Comparison of ENCODE assay signal across 8 mouse cellular contexts in the genomic region with DNA sequence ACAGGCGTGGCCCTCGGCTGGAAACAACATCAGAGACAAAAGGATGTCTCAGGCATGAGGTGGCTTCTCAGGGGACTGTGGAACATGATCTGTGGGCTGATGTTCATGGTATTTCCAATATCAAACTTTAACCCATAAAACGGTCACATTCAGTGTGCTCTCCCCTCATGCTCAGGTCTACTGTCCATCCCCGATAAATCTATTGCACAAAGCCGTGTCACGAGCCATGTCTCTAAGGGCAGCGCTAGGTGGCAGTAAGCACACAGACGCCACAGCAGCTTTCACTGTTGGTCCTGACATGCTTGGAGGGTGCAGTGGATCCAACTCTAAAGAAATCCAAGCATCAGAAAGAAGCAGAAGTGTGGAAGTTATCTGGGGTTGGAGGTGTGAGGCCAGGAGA. TPM values are rescaled to one million over a fixed set of nuclear protein-coding genes. Genes with fewer than 3 reads are reported as not detected.
A peak's percentile ranks its signal among the peaks of the same experiment; 100 is the strongest.
DNase-seq lines count a peak whose midpoint lies in the region; ATAC-seq and TF ChIP-seq lines count a peak whose summit lies in the region.

No protein-coding gene starts in this region.

- peak; percentile 52 for DNase-seq in gastrocnemius, adult 18-20 months (ENCODE audit: low spot score)
- DNase-seq in gastrocnemius, postnatal 25 days: no peak
- DNase-seq in urinary bladder, postnatal 25 days (ENCODE audit: low spot score): peak; percentile 20
- no peak for DNase-seq in urinary bladder, postnatal 4 days (ENCODE audit: low spot score in 2 of 2)

- no peak overlapping the region for H3K4me3 ChIP-seq in forebrain, embryonic 15.5 days
- no peak overlapping the region for H3K4me3 ChIP-seq in kidney, embryonic 16.5 days (ENCODE audit: low read length)
- H3K4me3 ChIP-seq in small intestine, adult 2 months (ENCODE audit: low read depth, low read length): no peak overlapping the region

- TF ChIP-seq CTCF in small intestine, adult 2 months (IDR thresholded peaks at IDR 0.05; ENCODE audit: extremely low read depth, insufficient read length, insufficient replicate concordance, low read depth, low read length): peak; percentile 58; the same call in 1 of the 2 replicates

- no peaks in the 10 kb centered on the region for H3K27me3 ChIP-seq in forebrain, embryonic 15.5 days
- no peaks in the 10 kb centered on the region for H3K27me3 ChIP-seq in kidney, embryonic 16.5 days (ENCODE audit: insufficient read depth, low read length)
- no peaks in the 10 kb centered on the region for H3K27me3 ChIP-seq in small intestine, adult 2 months (ENCODE audit: control insufficient read depth, insufficient read depth, low read length)

- 0 out of 2 replicates have a peak, but pooled peaks have one; percentile 29 for ATAC-seq in forebrain, embryonic 15.5 days (replicated peaks)
- ATAC-seq in kidney, embryonic 16.5 days (ENCODE audit: low FRiP score, low TSS enrichment): peak; percentile 62; the same call in 1 of the 2 replicates
- peak; percentile 71 for ATAC-seq in megakaryocyte progenitor cell, adult 5-6 weeks (replicated peaks; ENCODE audit: poor library complexity)

- H3K27ac ChIP-seq in forebrain, embryonic 15.5 days (replicated peaks): no peak overlapping the region
- H3K27ac ChIP-seq in kidney, embryonic 16.5 days (ENCODE audit: low read length): no peak overlapping the region
- H3K27ac ChIP-seq in small intestine, adult 2 months (ENCODE audit: insufficient read depth, low read depth, low read length): no peak overlapping the region

- WGBS in forebrain, embryonic 15.5 days: 37% methylated on average over 8 of the region's 8 CpGs
- WGBS in kidney, embryonic 16.5 days: 33% methylated on average over 8 of the region's 8 CpGs
- WGBS in small intestine, adult 2 months: 37% methylated on average over 8 of the region's 8 CpGs

- H3K9me3 ChIP-seq in forebrain, embryonic 15.5 days: no peaks in the 10 kb centered on the region
- H3K9me3 ChIP-seq in kidney, embryonic 16.5 days (ENCODE audit: low read length): no peaks in the 10 kb centered on the region

- no peak overlapping the region for H3K4me2 ChIP-seq in forebrain, embryonic 15.5 days (replicated peaks)
- no peak overlapping the region for H3K4me2 ChIP-seq in kidney, embryonic 16.5 days (replicated peaks; ENCODE audit: low read depth, low read length)

- TF ChIP-seq POLR2A in small intestine, adult 2 months (IDR thresholded peaks at IDR 0.05; ENCODE audit: low read depth, low read length): no peak

- H3K9ac ChIP-seq in forebrain, embryonic 15.5 days (replicated peaks): no peak overlapping the region
- H3K9ac ChIP-seq in kidney, embryonic 16.5 days (replicated peaks; ENCODE audit: low read length): no peak overlapping the region

- H3K36me3 ChIP-seq in forebrain, embryonic 15.5 days: peaks cover 20% of the 10 kb centered on the region
- H3K36me3 ChIP-seq in kidney, embryonic 16.5 days (ENCODE audit: insufficient read depth, low read length): peaks cover 11% of the 10 kb centered on the region; the same call in 1 of the 2 replicates
- peaks cover 4% of the 10 kb centered on the region; the same call in 1 of the 2 replicates for H3K36me3 ChIP-seq in small intestine, adult 2 months (ENCODE audit: control insufficient read depth, insufficient read depth, low read length)

- peaks cover 13% of the 10 kb centered on the region for H3K4me1 ChIP-seq in forebrain, embryonic 15.5 days
- no peaks in the 10 kb centered on the region for H3K4me1 ChIP-seq in kidney, embryonic 16.5 days (ENCODE audit: insufficient read depth, low read length)
- no peaks in the 10 kb centered on the region for H3K4me1 ChIP-seq in small intestine, adult 2 months (ENCODE audit: control insufficient read depth, insufficient read depth, insufficient read length, low read length)

RNA-seq across cellular contexts. Expression of gene Ano10, which starts 46.1 kb away (rescaled TPM):
- total RNA-seq in gastrocnemius, adult 18-20 months (2021): 10 to 100 TPM; 42.8 to 45.3 TPM
- total RNA-seq in gastrocnemius, postnatal 25 days (2021): 10 to 100 TPM; 36.6 to 43.5 TPM
- 34.4 and 35.2 TPM in 2 replicates for polyA plus RNA-seq in forebrain, embryonic 15.5 days (2015; fragmentation: Nextera tagmentation; extraction: Ambion mirVana)
- 39.2 and 39.6 TPM in 2 replicates for polyA plus RNA-seq in kidney, embryonic 16.5 days (2015; fragmentation: Nextera tagmentation; extraction: Ambion mirVana)
- total RNA-seq in megakaryocyte progenitor cell, adult 5-6 weeks (2015): 15.9 and 18.9 TPM in 2 replicates
- total RNA-seq in megakaryocyte progenitor cell, adult 5-6 weeks (2017): 13.3 and 13.9 TPM in 2 replicates
- polyA plus RNA-seq in small intestine, adult 2 months (2012; rRNA removed): 24.8 and 80.3 TPM in 2 replicates

Comparison
In these comparisons a context has a peak if more than half of its experiments do, and no peak if none do; other contexts are left out.
1. DNase-seq: peak in gastrocnemius, adult 18-20 months (single experiment) and urinary bladder, postnatal 25 days (single experiment); none in gastrocnemius, postnatal 25 days (single experiment) and urinary bladder, postnatal 4 days (0 of 2).
2. Peak in every context shown above with its lines, with median percentiles within 50 percentile points of each other: ATAC-seq.